Mouse (Mus musculus): ENCODE data around the gene Cdsn. TPM values are rescaled to one million over a fixed set of nuclear protein-coding genes. Genes with fewer than 3 reads are reported as not detected.
A peak's percentile ranks its signal among the peaks of the same experiment; 100 is the strongest.

The Cdsn gene
- polyA plus RNA-seq, 1 experiment = not detected

GRCm38 (mm10) chr17:35532901-35533300, 19.0 kb upstream of the Cdsn start, which contains the start of gene Psors1c2:
TSS of gene Psors1c2 (plus strand) at chr17:35533201.
- H3K27me3 ChIP-seq (replicated peaks) = peaks cover 20% of the 10 kb centered on the region
- peaks cover 30% of the 10 kb centered on the region for H3K36me3 ChIP-seq (replicated peaks; ENCODE audit: low read length)
- no peak within 1 kb of the TSS for H3K4me3 ChIP-seq (replicated peaks)
- no peaks in the 10 kb centered on the region for H3K9me3 ChIP-seq
- peaks cover 16% of the 10 kb centered on the region; the same call in 1 of the 2 replicates for H3K4me1 ChIP-seq
- TF ChIP-seq FLI1 (IDR thresholded peaks at IDR 0.05; ENCODE audit: low read length) = no peak
- no peak for TF ChIP-seq GATA1 (IDR thresholded peaks at IDR 0.05; ENCODE audit: borderline replicate concordance, low read length)

GRCm38 (mm10) chr17:35534343-35534742, 17.6 kb upstream of the Cdsn start:
- peaks cover 16% of the 10 kb centered on the region; the same call in 1 of the 2 replicates for H3K4me1 ChIP-seq
- peaks cover 28% of the 10 kb centered on the region for H3K27me3 ChIP-seq (replicated peaks)
- H3K4me3 ChIP-seq (replicated peaks) = no peak overlapping the region
- peaks cover 16% of the 10 kb centered on the region for H3K36me3 ChIP-seq (replicated peaks; ENCODE audit: low read length)
- TF ChIP-seq GATA1 (IDR thresholded peaks at IDR 0.05; ENCODE audit: borderline replicate concordance, low read length) (no peak), FLI1 (IDR thresholded peaks at IDR 0.05; ENCODE audit: low read length) (no peak)
- peaks cover 5% of the 10 kb centered on the region for H3K9me3 ChIP-seq

- Histone ChIP-seq H3K9me3 (peaks cover 5% of the 10 kb centered on the region), H3K4me1 (peaks cover 8% of the 10 kb centered on the region; the same call in 1 of the 2 replicates), H3K36me3 (replicated peaks; ENCODE audit: low read length) (no peaks in the 10 kb centered on the region), H3K27me3 (replicated peaks) (peaks cover 38% of the 10 kb centered on the region), H3K4me3 (replicated peaks) (no peak overlapping the region)
- no peak for TF ChIP-seq FLI1 (IDR thresholded peaks at IDR 0.05; ENCODE audit: low read length)
- TF ChIP-seq GATA1 (IDR thresholded peaks at IDR 0.05; ENCODE audit: borderline replicate concordance, low read length) = no peak
Measured at GRCm38 (mm10) chr17:35537421-35537820, 14.5 kb upstream of the Cdsn start.

GRCm38 (mm10) chr17:35538476-35538875, 13.5 kb upstream of the Cdsn start:
- peaks cover 5% of the 10 kb centered on the region for H3K9me3 ChIP-seq
- TF ChIP-seq FLI1 (IDR thresholded peaks at IDR 0.05; ENCODE audit: low read length) (no peak), GATA1 (IDR thresholded peaks at IDR 0.05; ENCODE audit: borderline replicate concordance, low read length) (no peak)
- H3K4me1 ChIP-seq = peaks cover 13% of the 10 kb centered on the region
- H3K27me3 ChIP-seq (replicated peaks) = peaks cover 37% of the 10 kb centered on the region
- no peak overlapping the region for H3K4me3 ChIP-seq (replicated peaks)
- H3K36me3 ChIP-seq (replicated peaks; ENCODE audit: low read length) = no peaks in the 10 kb centered on the region

- H3K27me3 ChIP-seq (replicated peaks) = peaks cover 34% of the 10 kb centered on the region
- no peaks in the 10 kb centered on the region for H3K36me3 ChIP-seq (replicated peaks; ENCODE audit: low read length)
- H3K4me1 ChIP-seq = peaks cover 17% of the 10 kb centered on the region
- no peak overlapping the region for H3K4me3 ChIP-seq (replicated peaks)
- TF ChIP-seq GATA1 (IDR thresholded peaks at IDR 0.05; ENCODE audit: borderline replicate concordance, low read length) (no peak), FLI1 (IDR thresholded peaks at IDR 0.05; ENCODE audit: low read length) (no peak)
- peaks cover 5% of the 10 kb centered on the region for H3K9me3 ChIP-seq
Measured at GRCm38 (mm10) chr17:35539540-35539939, 12.4 kb upstream of the Cdsn start.

- TF ChIP-seq FLI1 (IDR thresholded peaks at IDR 0.05; ENCODE audit: low read length) (no peak), GATA1 (IDR thresholded peaks at IDR 0.05; ENCODE audit: borderline replicate concordance, low read length) (no peak)
- peaks cover 5% of the 10 kb centered on the region for H3K9me3 ChIP-seq
- H3K4me3 ChIP-seq (replicated peaks) = no peak overlapping the region
- H3K27me3 ChIP-seq (replicated peaks) = peaks cover 49% of the 10 kb centered on the region
- H3K4me1 ChIP-seq = peaks cover 15% of the 10 kb centered on the region
- H3K36me3 ChIP-seq (replicated peaks; ENCODE audit: low read length) = no peaks in the 10 kb centered on the region
Measured at GRCm38 (mm10) chr17:35542761-35543411, 9.0 kb upstream of the Cdsn start.

- H3K36me3 ChIP-seq (replicated peaks; ENCODE audit: low read length) = no peaks in the 10 kb centered on the region
- no peak overlapping the region for H3K4me3 ChIP-seq (replicated peaks)
- H3K27me3 ChIP-seq (replicated peaks) = peaks cover 50% of the 10 kb centered on the region
- H3K4me1 ChIP-seq = peaks cover 15% of the 10 kb centered on the region
- TF ChIP-seq GATA1 (IDR thresholded peaks at IDR 0.05; ENCODE audit: borderline replicate concordance, low read length) = no peak
- TF ChIP-seq FLI1 (IDR thresholded peaks at IDR 0.05; ENCODE audit: low read length) = no peak
- peaks cover 1% of the 10 kb centered on the region for H3K9me3 ChIP-seq
Measured at GRCm38 (mm10) chr17:35543412-35543861, 8.5 kb upstream of the Cdsn start.

GRCm38 (mm10) chr17:35544001-35544400, 7.9 kb upstream of the Cdsn start:
- H3K36me3 ChIP-seq (replicated peaks; ENCODE audit: low read length) = no peaks in the 10 kb centered on the region
- H3K4me3 ChIP-seq (replicated peaks) = peak overlapping the region; percentile 26
- no peak for TF ChIP-seq GATA1 (IDR thresholded peaks at IDR 0.05; ENCODE audit: borderline replicate concordance, low read length)
- no peak for TF ChIP-seq FLI1 (IDR thresholded peaks at IDR 0.05; ENCODE audit: low read length)
- peaks cover 15% of the 10 kb centered on the region for H3K4me1 ChIP-seq
- peaks cover 54% of the 10 kb centered on the region for H3K27me3 ChIP-seq (replicated peaks)
- no peaks in the 10 kb centered on the region for H3K9me3 ChIP-seq

- Histone ChIP-seq H3K4me3 (replicated peaks) (no peak overlapping the region), H3K4me1 (peaks cover 20% of the 10 kb centered on the region), H3K9me3 (no peaks in the 10 kb centered on the region), H3K36me3 (replicated peaks; ENCODE audit: low read length) (no peaks in the 10 kb centered on the region), H3K27me3 (replicated peaks) (peaks cover 53% of the 10 kb centered on the region)
- no peak for TF ChIP-seq GATA1 (IDR thresholded peaks at IDR 0.05; ENCODE audit: borderline replicate concordance, low read length)
- no peak for TF ChIP-seq FLI1 (IDR thresholded peaks at IDR 0.05; ENCODE audit: low read length)
Measured at GRCm38 (mm10) chr17:35544680-35545079, 7.2 kb upstream of the Cdsn start.

- Histone ChIP-seq H3K9me3 (no peaks in the 10 kb centered on the region), H3K4me1 (peaks cover 21% of the 10 kb centered on the region), H3K4me3 (replicated peaks) (no peak overlapping the region), H3K36me3 (replicated peaks; ENCODE audit: low read length) (no peaks in the 10 kb centered on the region), H3K27me3 (replicated peaks) (peaks cover 68% of the 10 kb centered on the region)
- TF ChIP-seq GATA1 (IDR thresholded peaks at IDR 0.05; ENCODE audit: borderline replicate concordance, low read length) (no peak), FLI1 (IDR thresholded peaks at IDR 0.05; ENCODE audit: low read length) (no peak)
Measured at GRCm38 (mm10) chr17:35547465-35547864, 4.5 kb upstream of the Cdsn start.
